Mouse (Mus musculus) heart, postnatal 25 days (tissue): ENCODE data around the gene St7l. TPM values are rescaled to one million over a fixed set of nuclear protein-coding genes. Genes with fewer than 3 reads are reported as not detected.

Experiments
- DNase-seq: peaks from one replicate; pipeline ENCODE4 v3.0.0; 2022; ENCODE audit warnings: low spot score
- intact Hi-C: fragments of 180-260 bp; cut with DNase I; formaldehyde crosslinking; loops from one replicate; pipeline ENCODE4 v1.15.1; 2025
- total RNA-seq, 2 experiments: library from RNA; stranded (reverse); gene quantifications; 2 replicates each; pipeline ENCODE4 v1.2.3; 2021

Gene St7l
- total RNA-seq, 2 experiments from 2014 or later: 19.8 to 22.6 TPM

DNA sequence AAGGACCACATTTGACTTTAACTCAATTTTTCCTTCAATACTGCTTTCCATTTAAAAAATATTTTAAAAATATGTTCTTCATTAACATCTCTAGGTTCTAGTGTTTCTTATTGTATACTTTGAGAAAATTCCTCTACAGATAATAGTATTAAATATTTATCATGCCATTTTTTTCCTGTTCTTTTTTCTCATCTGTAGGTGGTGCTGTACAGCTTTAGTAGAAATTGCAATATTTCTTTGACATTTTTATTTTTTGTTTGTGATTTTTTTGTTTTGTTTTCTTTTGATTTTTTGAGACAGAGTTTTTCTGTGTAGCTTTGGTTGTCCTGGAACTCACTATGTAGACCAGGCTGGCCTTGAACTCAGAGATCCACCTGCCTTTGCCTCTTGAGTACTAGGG is 5.8 kb downstream of the St7l start:
- intact Hi-C loops: loop anchor here (5.0 kb wide), 1 partner anchor 188 kb away; no protein-coding TSS in a partner anchor
- no peak for DNase-seq

DNA sequence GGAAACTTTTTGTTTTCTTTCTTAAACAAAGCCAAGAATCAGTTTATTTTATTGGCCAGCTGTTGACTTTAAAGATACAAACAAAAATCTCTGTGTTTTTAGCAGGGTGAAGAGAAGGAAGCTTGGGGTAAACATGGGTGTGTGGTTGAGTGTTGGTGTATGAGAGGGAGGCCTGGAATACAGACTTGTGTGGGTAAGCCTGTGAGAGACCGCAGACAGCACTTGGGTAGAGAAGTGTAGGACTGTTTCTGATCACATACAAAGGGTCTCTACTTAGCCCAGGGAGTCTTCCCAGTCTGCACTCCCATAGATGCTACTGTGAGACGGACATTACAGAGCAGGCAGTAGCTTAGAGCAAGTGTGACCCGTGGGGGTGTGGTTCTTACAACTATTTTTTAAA is 24.8 kb downstream of the St7l start:
- intact Hi-C loops: no loop called here

DNA sequence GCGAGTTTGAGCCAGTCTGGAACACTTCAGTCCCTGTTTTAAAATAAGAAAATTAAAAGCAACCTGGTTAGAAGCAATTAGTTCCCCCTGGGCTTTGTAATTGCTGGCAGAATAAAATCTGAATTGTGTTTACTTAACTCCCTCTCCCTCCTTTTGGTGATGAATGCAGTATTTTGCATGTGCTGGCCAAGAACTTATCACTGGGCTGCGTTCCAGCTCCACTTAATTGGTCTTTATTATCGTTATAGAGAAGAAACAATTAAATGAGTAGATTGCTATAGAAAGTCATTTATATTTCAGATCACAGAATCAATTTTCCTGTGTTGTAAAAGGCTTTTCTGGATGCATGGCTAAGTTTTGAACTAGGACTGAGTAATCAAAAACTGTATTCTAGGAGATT is 32.3 kb downstream of the St7l start:
- intact Hi-C loops: loop anchor here (5.0 kb wide), 1 partner anchor 71 kb away; no protein-coding TSS in a partner anchor
- DNase-seq: no peak

More for the DNA sequence above, 24.8 kb downstream of the St7l start:
- DNase-seq: no peak

DNA sequence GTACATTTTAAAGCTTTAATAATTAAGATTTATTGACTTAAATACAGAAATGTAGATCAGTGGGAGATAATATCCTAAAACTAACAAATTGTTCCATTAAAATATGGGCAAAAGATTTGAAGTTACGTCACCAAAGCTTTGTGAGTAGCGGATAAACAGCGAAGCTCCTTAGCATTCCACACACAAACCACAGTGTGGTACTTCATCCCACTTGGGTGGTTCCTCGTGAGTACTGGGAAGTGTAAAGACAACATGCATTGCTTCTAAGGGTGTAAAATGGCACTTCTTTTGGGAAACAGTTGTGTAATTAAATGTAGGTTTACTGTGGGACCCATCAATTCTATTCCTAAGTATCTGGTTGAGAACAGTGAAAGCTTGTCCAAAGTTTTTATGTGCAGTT is 37.3 kb downstream of the St7l start:
- no peak for DNase-seq
- intact Hi-C loops: no loop called here

DNA sequence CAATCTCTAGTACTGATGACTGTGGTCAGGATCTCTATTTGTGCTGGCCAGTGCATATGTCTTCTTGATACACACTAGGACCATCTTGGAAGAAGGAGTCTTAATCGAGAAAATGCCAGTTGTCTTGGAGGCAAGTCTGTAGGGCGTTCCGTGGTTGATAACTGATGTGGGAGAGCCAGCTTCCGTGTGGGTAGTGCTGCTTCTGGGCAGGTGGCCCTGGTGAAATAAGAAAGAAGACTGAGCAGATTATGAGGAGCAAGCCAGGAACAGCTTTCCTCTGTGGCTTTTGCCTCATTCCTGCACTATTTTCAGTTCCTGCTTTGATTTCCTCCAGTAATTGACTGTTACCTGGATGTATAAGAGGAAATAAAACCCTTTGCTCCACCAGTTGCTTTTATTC is 41.6 kb downstream of the St7l start:
- DNase-seq: no peak
- intact Hi-C loops: no loop called here

DNA sequence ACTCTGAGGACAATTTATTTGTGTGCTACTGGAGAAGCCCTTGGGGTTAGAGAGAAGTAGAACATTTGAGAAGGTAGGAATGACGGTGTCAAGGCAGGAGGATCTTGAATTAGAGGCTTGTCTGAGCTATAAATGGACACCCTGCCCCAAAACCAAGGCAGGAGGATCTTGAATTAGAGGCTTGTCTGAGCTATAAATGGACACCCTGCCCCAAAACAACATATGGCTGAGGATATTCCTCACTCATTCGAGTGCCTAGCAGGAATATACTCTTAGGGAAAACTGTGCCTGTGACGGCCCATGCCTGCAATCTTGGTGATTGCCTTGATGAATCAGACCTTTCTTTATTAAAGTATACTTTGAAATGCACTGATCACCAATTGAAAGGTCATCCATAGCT is 42.2 kb downstream of the St7l start:
- intact Hi-C loops: no loop called here
- DNase-seq: no peak

DNA sequence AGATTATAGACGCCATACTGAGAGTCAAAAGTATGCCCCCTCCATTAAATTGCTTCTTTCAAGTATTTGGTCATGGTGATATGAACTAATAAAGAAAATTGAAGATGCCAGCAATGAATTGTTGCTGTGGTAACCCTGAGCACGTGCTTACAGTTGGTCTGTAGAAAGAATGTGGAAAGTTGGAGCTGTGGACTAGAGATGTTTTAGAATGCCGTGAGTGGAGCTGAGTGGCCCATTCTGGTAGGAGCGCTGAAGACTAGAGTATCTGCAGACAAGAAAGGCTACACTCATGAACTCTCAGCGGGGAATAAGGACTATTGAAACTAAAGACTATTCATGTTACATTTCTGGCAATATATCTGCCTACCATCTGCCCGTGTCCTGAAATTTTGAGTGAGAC is 45.4 kb downstream of the St7l start:
- no peak for DNase-seq

DNA sequence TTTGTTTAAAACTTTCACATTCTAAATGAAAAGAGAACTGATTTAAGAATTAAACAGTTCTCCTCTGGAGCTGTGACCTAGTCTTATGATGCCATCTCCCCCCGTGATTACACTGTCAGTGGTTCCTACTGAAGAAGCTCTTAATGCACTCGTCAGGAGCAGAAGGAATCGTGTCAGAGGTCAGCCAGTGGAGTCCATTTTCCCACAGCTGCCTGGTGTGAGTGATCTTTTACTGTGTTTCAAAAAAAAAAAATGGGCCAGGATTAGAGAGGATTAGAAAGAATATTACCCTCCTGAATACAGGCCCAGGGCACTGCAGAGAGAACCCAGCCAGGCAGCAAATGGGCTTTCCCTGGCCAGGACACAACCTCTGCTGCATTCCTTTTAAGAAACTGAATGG is 51.2 kb downstream of the St7l start:
- no peak for DNase-seq
- intact Hi-C loops: no loop called here

More for the DNA sequence above, 45.4 kb downstream of the St7l start:
- intact Hi-C loops: no loop called here

DNA sequence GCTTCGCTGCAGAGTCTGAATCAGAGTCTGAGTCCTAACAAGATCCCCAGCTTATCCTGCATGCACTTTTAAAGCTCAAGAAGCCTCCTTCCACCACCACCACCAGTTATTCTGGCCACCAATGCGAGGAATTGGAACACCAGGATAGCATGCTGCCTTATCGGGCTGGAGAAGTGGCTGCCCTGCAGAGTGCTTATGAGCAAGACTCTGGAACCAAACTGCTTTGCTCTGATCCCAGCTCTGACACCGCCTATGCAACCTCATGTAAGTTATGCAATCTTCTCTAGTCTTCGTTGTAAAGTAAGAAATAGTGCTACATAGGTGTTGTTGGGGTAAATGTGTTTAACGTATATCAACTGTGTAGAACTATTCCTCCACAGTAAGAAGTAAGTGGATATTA is 65.6 kb downstream of the St7l start:
- intact Hi-C loops: no loop called here
- no peak for DNase-seq

DNA sequence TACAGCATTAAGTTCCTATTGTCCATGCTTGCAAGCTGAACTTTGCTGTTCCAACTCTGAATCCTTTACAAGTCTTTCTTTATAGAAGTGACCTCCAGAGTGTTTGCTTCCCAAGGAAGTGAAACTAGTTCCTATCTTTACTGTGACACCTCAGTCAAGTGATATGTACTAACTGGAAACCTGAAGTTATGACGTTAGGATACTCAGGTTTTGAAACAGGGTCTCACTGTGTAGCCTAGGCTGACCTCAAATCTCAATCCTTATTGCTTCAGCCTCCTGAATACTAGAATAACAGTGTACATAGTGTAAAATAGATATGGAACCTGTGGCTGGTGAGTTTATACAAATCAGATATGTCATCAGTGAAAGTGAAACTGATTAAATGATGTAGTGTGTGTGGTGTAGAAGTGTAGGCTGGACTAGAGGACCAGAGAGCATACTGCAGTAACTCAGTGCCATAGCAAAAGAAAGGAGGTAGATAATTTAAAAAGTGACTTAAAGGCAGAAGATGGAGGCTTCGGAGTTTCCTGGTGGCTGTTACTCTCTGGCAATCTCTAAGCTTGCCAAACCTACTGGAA is 74.0 kb downstream of the St7l start:
- DNase-seq: no peak
- intact Hi-C loops: no loop called here

DNA sequence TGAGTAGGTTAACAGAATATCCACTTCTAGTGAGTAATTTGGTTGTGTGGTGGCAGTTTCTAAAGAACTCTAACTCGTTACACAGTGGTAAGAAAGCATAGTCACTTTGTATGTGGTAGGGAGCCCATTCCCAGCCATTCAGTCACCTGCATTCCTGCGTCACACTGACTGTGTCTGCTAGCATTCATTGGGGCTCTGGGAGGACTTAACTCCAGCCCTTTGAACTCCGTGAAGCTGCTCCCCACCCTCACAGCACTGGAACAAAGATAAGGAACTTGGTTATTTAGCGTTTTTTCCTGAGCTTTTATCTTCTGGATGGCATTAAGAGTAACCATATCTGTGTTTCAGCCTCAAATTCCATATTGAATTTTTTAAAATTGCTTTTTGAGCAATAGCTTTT is 74.5 kb downstream of the St7l start:
- DNase-seq: no peak
- intact Hi-C loops: no loop called here

DNA sequence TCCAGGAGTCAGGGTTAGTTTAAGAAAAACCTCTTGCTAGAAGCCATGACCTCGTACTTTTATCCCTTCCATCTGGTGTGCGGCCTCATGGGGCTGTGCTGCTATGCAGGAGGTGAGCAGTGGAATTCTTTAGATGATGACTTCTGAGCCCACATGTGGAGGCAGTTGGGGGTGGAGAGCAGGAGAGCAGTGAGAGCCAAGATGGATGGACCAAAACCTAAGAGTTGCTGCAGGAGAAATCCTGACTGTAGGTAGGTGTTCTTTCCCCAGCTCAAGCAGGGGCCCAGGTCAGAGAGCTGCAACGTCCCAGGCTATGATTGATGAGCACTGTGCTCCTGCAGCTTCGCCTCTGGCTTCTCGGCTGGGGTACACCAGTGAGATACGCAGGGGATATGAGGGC is 76.9 kb downstream of the St7l start:
- no peak for DNase-seq
- intact Hi-C loops: no loop called here

DNA sequence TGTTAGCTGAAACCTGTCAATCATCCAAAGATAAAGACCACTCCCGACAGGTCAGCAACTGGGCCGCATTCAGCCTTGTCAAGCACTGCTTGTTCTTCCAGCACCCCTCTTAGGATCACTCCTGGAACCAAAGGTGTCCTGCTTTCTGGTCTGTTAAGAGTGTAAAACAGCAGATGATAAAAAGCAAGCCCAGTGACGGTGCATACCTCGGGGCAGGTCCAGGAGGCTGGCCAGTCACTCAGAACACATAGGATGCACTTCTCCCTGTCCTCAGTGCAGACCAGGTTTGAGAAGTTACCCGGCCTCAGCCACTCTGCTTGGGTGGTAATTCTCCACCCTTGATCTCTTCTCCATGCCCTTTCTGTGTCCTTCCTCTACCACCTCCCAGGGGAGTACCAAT is 78.9 kb downstream of the St7l start:
- intact Hi-C loops: no loop called here
- no peak for DNase-seq

DNA sequence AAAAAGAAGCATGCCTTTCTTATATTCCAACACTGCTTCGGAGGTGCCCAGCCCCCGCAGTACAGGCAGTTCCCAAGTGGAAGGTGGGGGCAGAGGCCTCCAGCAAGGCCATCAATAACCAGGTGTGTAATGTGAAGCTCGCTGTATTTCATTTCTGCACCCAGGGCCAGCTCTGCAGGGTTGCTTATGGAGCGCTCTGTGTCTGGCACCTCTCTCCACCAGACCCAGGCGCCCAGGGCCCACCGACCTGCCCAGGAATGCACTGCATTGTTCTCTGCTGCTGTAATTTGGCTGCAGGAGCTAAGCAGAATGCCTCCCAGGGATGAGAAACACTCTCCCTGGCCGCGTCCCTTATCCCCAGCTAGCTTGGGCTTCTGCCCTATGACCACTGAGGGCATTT is 79.5 kb downstream of the St7l start:
- DNase-seq: no peak
- intact Hi-C loops: no loop called here

DNA sequence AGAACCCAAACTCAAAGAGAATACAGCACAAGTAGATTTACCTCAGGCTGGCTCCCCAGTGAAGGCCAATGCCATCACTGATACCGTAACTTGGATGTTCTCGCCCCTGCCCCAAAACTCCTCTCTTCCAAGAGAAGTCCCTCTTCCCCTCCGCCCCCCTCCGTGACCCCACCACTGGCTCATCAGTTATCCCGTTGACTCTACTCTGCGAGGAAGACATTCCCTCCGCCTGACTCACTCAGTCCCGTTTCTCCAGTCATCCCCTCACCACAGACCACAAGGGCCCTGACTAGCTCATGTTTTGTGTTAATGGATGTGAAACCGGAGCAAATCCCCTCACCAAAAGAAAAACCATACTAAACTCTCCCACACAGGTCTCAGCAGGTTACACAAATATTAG is 81.1 kb downstream of the St7l start:
- DNase-seq: no peak
- intact Hi-C loops: no loop called here

DNA sequence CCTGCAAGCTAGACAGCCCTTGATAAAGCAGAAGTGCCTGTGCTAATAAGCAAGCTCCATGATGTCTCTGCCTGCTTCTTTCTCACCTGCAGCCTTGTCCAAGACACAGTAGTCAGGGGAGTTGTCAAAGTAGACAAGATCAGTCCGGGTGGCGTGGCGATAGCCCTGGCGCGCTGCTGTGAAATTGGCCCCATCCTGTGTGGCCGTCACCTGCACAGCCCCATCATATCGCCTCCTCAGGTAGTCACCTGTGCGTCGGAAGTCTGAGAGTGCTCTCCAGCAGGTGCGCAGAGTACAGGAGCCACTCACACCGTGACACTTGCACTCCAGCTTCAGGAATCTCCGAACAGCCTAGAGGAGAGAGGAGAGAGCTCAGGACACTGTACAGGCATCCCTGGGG is 87.1 kb downstream of the St7l start:
- intact Hi-C loops: no loop called here
- DNase-seq: no peak

DNA sequence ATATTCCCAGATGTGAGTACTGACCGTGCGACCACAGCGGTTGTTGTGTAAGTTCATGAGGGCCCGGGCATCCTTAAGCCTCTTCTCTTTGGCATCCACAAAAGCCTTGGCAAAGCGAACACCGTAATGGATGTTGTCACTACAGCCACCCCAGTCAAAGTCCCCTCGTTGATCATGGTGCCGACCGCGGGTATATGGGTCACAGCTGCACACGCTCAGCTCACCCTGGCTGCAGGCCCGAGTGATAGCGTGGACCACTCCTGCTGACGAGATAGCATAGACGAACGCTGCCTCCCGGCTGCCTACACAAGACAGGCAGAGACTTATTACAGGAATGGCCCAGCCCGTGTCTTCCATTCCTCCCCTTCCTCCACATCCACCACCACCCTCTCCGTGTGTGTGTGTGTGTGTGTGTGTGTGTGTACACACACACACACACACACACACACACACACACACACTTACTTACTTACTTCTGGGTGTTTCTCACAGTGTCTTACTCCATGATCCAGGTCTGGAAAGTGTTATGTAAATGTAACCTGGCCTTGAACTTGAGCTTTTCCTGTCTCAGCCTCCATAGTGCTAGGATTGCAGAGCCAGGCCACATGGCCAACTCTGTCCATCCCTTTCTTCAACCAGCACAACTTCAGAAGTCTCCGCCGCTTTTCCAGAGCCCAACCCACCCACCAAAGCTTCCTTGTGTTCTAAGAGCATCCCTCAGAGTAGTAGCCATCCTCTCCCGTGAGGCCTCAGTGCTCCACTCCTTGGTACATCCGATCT is 89.3 kb downstream of the St7l start:
- DNase-seq: no peak
- intact Hi-C loops: no loop called here

DNA sequence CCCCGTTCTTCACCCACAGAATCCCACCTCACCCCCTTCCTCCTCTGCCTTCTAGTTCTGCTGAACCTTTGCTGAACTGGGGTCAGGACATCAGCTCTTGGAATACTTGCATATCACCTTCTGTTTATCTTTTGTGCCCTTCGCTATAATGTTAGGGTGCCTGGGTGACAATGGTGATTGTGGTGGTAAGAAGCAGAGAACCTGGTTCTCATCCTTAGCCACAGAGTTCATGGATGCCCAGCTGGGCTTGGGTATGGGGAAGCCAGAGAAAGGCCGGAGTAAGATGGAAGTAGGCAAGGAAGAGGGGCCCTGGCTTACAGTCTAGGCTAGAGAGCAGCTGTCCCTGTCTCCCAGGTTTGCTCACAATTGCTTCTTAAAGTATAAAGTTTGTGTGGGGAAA is 90.3 kb downstream of the St7l start:
- intact Hi-C loops: no loop called here
- no peak for DNase-seq

DNA sequence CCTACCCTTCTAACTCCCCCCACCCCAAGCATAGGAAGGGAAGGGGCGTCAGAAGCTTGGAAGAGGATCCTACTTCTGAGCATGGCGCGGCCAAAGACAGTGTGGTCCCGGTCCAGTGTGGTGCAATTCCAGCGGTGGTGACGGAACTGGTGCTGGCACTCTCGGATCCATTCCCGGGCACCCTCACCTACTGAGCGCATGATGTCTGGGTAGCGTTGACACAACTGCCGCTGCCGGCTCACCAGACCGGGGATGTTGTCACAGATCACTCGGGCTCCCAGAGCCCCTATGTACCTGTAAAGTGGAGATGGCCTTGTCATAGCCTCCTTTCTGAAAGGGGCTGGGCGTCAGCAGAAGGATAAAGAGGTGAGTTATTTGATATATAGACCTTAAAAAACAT is 90.7 kb downstream of the St7l start:
- intact Hi-C loops: no loop called here

DNA sequence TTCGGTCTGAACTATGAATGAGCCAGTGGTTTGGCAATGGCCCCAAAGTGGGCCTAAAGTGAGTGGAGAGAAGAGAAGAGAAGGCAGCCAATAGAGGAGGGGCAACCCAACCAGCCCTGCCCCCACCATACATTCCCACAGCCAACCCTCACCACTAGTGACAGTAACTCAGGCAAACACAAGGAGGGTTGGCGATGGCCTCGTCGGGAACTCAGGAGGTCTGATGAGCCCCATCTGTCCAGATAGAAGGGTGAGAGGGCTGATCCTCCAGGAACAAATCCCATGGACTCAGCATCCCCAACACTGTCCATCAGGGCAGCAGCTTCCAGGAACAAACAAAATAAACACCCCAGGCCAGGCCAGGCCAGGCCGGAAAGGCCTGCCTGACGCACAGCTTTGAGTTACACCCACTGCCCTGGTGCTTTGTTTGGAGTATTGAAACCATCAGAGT is 92.4 kb downstream of the St7l start:
- no peak for DNase-seq
- intact Hi-C loops: no loop called here

More for the DNA sequence above, 90.7 kb downstream of the St7l start:
- no peak for DNase-seq

DNA sequence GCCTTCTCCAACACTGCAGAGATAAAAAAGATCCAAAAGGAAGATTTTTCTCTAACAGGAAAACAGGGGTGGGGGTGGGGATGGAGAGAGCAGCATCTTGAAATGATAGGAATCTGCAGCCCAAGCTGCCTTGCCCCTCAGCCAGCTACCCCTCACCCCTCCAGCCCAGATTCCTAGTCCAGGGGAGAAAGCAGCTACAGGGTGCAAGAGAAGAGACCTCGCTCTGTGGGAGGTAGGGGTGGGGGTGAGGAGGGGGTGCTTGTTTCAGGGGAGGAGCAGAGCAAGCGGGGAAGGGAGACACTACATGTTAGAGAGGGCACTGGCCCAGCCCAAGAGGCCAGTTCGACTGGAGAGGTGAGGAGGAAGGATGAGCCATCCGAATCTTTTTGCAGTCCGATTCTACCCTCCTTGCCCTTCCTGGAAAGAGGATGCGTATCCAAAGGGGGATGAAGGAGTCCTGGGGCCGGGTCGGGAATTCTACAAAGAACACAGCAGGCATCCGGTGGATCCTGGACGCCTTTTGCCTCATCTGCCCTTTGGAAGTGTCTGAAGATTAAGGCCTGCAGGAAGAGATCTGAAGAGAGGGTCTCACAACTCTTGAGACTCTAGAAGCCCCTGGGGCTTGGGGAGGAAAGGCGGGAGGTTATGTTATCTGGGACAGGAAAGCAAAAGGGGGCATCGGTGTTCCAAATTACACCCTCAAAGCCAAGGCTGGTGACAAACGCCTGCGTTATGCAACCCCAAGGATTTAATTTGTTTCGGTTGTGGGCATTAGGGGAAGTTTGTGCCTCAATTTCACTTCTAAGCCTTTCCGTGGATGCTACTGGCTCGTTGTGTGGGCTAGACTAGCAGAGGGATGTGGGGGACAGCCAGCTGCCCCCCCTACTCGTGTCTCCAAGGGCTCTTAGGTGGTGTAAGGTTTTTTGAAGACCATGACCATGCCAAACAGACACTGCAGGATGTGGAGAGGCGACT is 96.5 kb downstream of the St7l start:
- intact Hi-C loops: no loop called here
- DNase-seq: no peak
